Mouse (Mus musculus): ENCODE measurements around the gene Cfdp1.

DNA sequence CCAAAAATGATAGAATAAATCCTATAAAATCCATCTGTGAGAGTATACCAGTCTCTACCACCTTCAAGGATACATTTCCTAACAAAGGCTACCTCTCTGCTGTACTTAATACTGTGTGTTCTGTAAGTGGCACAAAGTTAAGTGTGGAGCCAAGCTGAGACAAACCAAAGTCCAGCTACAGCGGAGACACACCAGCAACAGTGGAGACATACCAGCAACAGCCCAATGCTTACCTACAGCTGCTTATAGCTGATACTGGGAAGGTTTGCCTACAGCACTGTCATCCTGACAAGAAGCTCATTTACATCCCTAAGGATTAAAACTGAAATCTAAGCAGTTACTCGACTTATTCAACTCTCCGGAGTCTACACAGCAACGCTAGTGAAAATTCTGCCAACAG, 22.1 kb downstream of the Cfdp1 start:
- TF ChIP-seq CTCF (IDR thresholded peaks at IDR 0.05; ENCODE audit: borderline replicate concordance, insufficient read depth, low read depth, low read length), result no peak
- TF ChIP-seq POLR2A (IDR thresholded peaks at IDR 0.05; ENCODE audit: borderline replicate concordance, insufficient read depth, low read length), result no peak
